Comparison of ENCODE assay signal across 14 mouse cellular contexts in the genomic region with DNA sequence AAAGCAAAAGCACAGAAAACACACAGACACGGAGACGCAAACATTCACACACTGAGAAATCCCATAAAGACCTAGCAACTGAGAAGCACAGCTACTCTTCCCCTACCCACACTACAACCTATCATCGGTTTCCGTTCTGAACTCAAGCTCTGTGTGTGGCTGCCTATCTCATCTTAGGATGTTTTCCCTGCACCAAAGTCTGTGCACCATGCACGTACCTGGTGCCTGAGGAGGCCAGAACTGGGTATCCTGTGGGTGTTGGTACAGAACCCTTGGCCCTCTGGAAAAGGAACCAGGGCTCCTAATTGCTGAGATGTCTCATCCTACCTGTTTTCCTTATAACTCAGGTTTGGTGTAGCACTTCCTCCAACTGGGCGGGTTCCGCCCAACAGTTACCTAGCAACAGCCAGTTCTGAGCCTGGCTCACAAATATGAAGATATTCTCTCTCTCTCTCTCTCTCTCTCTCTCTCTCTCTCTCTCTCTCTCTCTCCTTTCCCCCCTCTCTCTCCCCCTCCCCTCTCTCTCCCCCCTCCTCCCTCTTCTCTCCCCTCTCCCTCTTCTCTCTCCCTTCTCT. TPM values are rescaled to one million over a fixed set of nuclear protein-coding genes. Genes with fewer than 3 reads are reported as not detected.
DNase-seq lines count a peak whose midpoint lies in the region; ATAC-seq and TF ChIP-seq lines count a peak whose summit lies in the region.
"Had no signal": no experiment of that assay in that cellular context is flagged by ENCODE, and none has a peak within 500 bp of the region (broad histone marks: within the 10 kb centered on the region; RNA-seq: fewer than 3 reads in every experiment).

No protein-coding gene starts in this region.

- DNase-seq in left cerebral cortex, adult 8-10 months (ENCODE audit: low spot score in 2 of 2): peak; percentile 6 to 26
- DNase-seq in left cerebral cortex, postnatal 10 days (ENCODE audit: extremely low spot score in 1 of 2, low spot score in 2 of 2): no peak
- peak; percentile 32 to 40 for DNase-seq in B cell, adult 2 months
- DNase-seq in CH12.LX (ENCODE audit: extremely low read depth): peak; percentile 52
- DNase-seq in right cerebral cortex, postnatal 36 days (ENCODE audit: low spot score in 2 of 2): peak; percentile 9 to 13
- no peak for DNase-seq in liver
- DNase-seq in adrenal gland, adult 2 months: no peak
- DNase-seq: adrenal gland, postnatal 25 days; cerebellum, adult 11 months; lung, postnatal 10 days had no signal

- TF ChIP-seq CTCF in CH12.LX (conservative IDR thresholded peaks at IDR 0.05 in 1 of 2, IDR thresholded peaks at IDR 0.05 in 1 of 2; ENCODE audit: low read depth in 2 of 2, low read length in 2 of 2): no peak
- TF ChIP-seq CTCF in intestine, postnatal 0 days (IDR thresholded peaks at IDR 0.05; ENCODE audit: low read depth): no peak

- peaks cover 12 to 38% of the 10 kb centered on the region in 2 experiments for H3K4me1 ChIP-seq in CH12.LX (ENCODE audit: control insufficient read depth in 1 of 2, insufficient read depth in 2 of 2)
- no peaks in the 10 kb centered on the region for H3K4me1 ChIP-seq in intestine, postnatal 0 days (replicated peaks; ENCODE audit: control insufficient read depth, insufficient read depth, low read length)
- H3K4me1 ChIP-seq: midbrain, embryonic 12.5 days had no signal

- no peaks in the 10 kb centered on the region for H3K27me3 ChIP-seq in CH12.LX (replicated peaks)
- no peaks in the 10 kb centered on the region for H3K27me3 ChIP-seq in intestine, postnatal 0 days (replicated peaks; ENCODE audit: control insufficient read depth, insufficient read depth, low read length)
- H3K27me3 ChIP-seq: midbrain, embryonic 12.5 days had no signal

- no peak overlapping the region for H3K9ac ChIP-seq in CH12.LX (ENCODE audit: insufficient read depth, low read depth)
- no peak overlapping the region for H3K9ac ChIP-seq in intestine, postnatal 0 days (ENCODE audit: low read depth, low read length)
- H3K9ac ChIP-seq: midbrain, embryonic 12.5 days had no signal

- H3K9me3 ChIP-seq in CH12.LX (replicated peaks; ENCODE audit: low read length): no peaks in the 10 kb centered on the region
- H3K9me3 ChIP-seq in intestine, postnatal 0 days (ENCODE audit: control insufficient read depth): no peaks in the 10 kb centered on the region
- H3K9me3 ChIP-seq: midbrain, embryonic 12.5 days had no signal

- no peak for TF ChIP-seq RAD21 in CH12.LX (IDR thresholded peaks at IDR 0.05; ENCODE audit: low read depth, low read length)

- intact Hi-C loops in left cerebral cortex, postnatal 10 days (cut with DNase I): no loop called here

- H3K79me2 ChIP-seq in CH12.LX (replicated peaks; ENCODE audit: control insufficient read depth, extremely low read depth, insufficient read depth, poor library complexity, severe bottlenecking): no peaks in the 10 kb centered on the region

- TF ChIP-seq EP300 in CH12.LX (IDR thresholded peaks at IDR 0.05; ENCODE audit: low read length): no peak

- H3K4me3 ChIP-seq in CH12.LX (replicated peaks in 1 of 3; ENCODE audit: low read depth in 2 of 3, low read length in 2 of 3, poor library complexity in 1 of 3): peak overlapping the region in 1 of 3 experiments; percentile 37
- H3K4me3 ChIP-seq in intestine, postnatal 0 days (ENCODE audit: low read depth, low read length): no peak overlapping the region
- H3K4me3 ChIP-seq: midbrain, embryonic 12.5 days had no signal

- H3K36me3 ChIP-seq in CH12.LX (replicated peaks in 1 of 2; ENCODE audit: control insufficient read depth in 1 of 2, insufficient read depth in 1 of 2, low read length in 1 of 2): peaks cover 0 to 28% of the 10 kb centered on the region in 2 experiments
- H3K36me3 ChIP-seq in intestine, postnatal 0 days (ENCODE audit: control insufficient read depth, insufficient read depth): no peaks in the 10 kb centered on the region
- H3K36me3 ChIP-seq: midbrain, embryonic 12.5 days had no signal

- in situ Hi-C loops in CH12.LX (cut with MboI; ENCODE audit: low pct_ligation_motif_present, low pct_unique_long_range_greater_than_20kb, low sequenced_read_pairs): no loop called here

- no peak for ATAC-seq in intestine, postnatal 0 days
- ATAC-seq: hindbrain, embryonic 16.5 days had no signal

- no peak for TF ChIP-seq POLR2A in CH12.LX (IDR thresholded peaks at IDR 0.05; ENCODE audit: low read depth, low read length)

- H3K27ac ChIP-seq in CH12.LX (ENCODE audit: insufficient read depth, low read depth): no peak overlapping the region
- no peak overlapping the region for H3K27ac ChIP-seq in intestine, postnatal 0 days (ENCODE audit: low read depth, low read length)
- H3K27ac ChIP-seq: kidney, postnatal 0 days; midbrain, embryonic 12.5 days had no signal

- H3K4me2 ChIP-seq in CH12.LX (ENCODE audit: insufficient read depth, low read depth, poor library complexity, severe bottlenecking): peak overlapping the region; percentile 57
- no peak overlapping the region for H3K4me2 ChIP-seq in intestine, postnatal 0 days (replicated peaks; ENCODE audit: low read depth)
- H3K4me2 ChIP-seq: midbrain, embryonic 12.5 days had no signal

- dilution Hi-C loops in CH12.LX (cut with MboI; ENCODE audit: extremely low pct_ligation_motif_present, extremely low pct_unique_long_range_greater_than_20kb, low sequenced_read_pairs): no loop called here

- WGBS in intestine, postnatal 0 days: 77% methylated on average over 7 of the region's 7 CpGs

TF ChIP-seq in CH12.LX, 34 proteins besides CTCF, POLR2A, EP300 and RAD21:
- TF ChIP-seq MAFK (IDR thresholded peaks at IDR 0.05; ENCODE audit: insufficient replicate concordance, low read length) (no peak), GABPA (IDR thresholded peaks at IDR 0.05; ENCODE audit: insufficient replicate concordance, low read depth, low read length) (no peak), ELF1 (IDR thresholded peaks at IDR 0.05; ENCODE audit: low read depth, low read length) (no peak), MEF2A (IDR thresholded peaks at IDR 0.05; ENCODE audit: borderline replicate concordance, low read depth, low read length) (no peak), ZC3H11A (IDR thresholded peaks at IDR 0.05; ENCODE audit: low read depth, low read length) (no peak), RCOR1 (conservative IDR thresholded peaks at IDR 0.05; ENCODE audit: low read depth, low read length) (no peak)

RNA-seq across cellular contexts. Expression of a gene that starts 30.9 kb away (rescaled TPM):
- 1 to 10 TPM; 1.2 to 3.1 (median 2.0) TPM for total RNA-seq in left cerebral cortex, adult 8-10 months (2022)
- total RNA-seq in left cerebral cortex, postnatal 10 days (2021): 1 to 10 TPM in 1 of 2 experiments, under 1 TPM in 1; 0.77 to 1.2 TPM
- total RNA-seq in CH12.LX (2012; rRNA removed) (23.5 and 24.9 TPM in 2 replicates), CH12.LX (2014; rRNA removed) (24.6 and 24.7 TPM in 2 replicates)
- 21.8 and 27.2 TPM in 2 replicates for polyA plus RNA-seq in CH12.LX (2012; ENCODE audit: insufficient read length, low read depth)
- total RNA-seq in adrenal gland, adult 2 months (2021): 1 to 10 TPM in 1 of 2 experiments, under 1 TPM in 1; 0.32 to 4.1 TPM
- 0.12 and 0.91 TPM in 2 replicates for polyA plus RNA-seq in adrenal gland, adult 2 months (2012; rRNA removed)
- 0.22 and 0.26 TPM in 2 replicates for polyA plus RNA-seq in intestine, postnatal 0 days (2015; fragmentation: Nextera tagmentation; extraction: Ambion mirVana)

RNA-seq across cellular contexts. Expression of a gene that starts 37.2 kb away (rescaled TPM):
- 10 to 100 TPM; 13.6 to 26.9 (median 19.1) TPM for total RNA-seq in left cerebral cortex, adult 8-10 months (2022)
- total RNA-seq in left cerebral cortex, postnatal 10 days (2021): 10 to 100 TPM; 28.6 to 52.3 TPM
- total RNA-seq in CH12.LX (2012; rRNA removed) (10.3 TPM in 2 replicates), CH12.LX (2014; rRNA removed) (12.8 and 14.1 TPM in 2 replicates)
- 21.6 and 23.3 TPM in 2 replicates for polyA plus RNA-seq in CH12.LX (2012; ENCODE audit: insufficient read length, low read depth)
- total RNA-seq in adrenal gland, adult 2 months (2021): 10 to 100 TPM; 10.8 to 15.0 TPM
- 4.7 and 5.3 TPM in 2 replicates for polyA plus RNA-seq in adrenal gland, adult 2 months (2012; rRNA removed)
- 4.2 and 4.4 TPM in 2 replicates for polyA plus RNA-seq in intestine, postnatal 0 days (2015; fragmentation: Nextera tagmentation; extraction: Ambion mirVana)

Comparison
In these comparisons a context has a peak if more than half of its experiments do, and no peak if none do; other contexts are left out.
1. DNase-seq: peak in left cerebral cortex, adult 8-10 months (2 of 2), B cell, adult 2 months (2 of 2), CH12.LX (single experiment) and right cerebral cortex, postnatal 36 days (2 of 2); none in left cerebral cortex, postnatal 10 days (0 of 2), liver (single experiment) and adrenal gland, adult 2 months (single experiment).
2. RNA of a gene that starts 30.9 kb away (total RNA-seq): 23.5 to 24.9 TPM in CH12.LX; 0.32 to 4.1 TPM in adrenal gland, adult 2 months, 1.2 to 3.1 TPM in left cerebral cortex, adult 8-10 months and 0.77 to 1.2 TPM in left cerebral cortex, postnatal 10 days; every median in the first group is over 4 times any median in the second.